In genomic region chr1:164559546-164560228, GRCm38 (mm10) we compare ENCODE assay signal across 21 mouse cellular contexts.
DNase-seq lines count a peak whose midpoint lies in the region; ATAC-seq lines count a peak whose summit lies in the region.
"Had no signal": no experiment of that assay in that cellular context is flagged by ENCODE, and none has a peak within 500 bp of the region (broad histone marks: within the 10 kb centered on the region; RNA-seq: fewer than 3 reads in every experiment).

No protein-coding gene starts in this region.

- peak; percentile 31 to 51 for DNase-seq in adrenal gland, adult (ENCODE audit: inconsistent age in 2 of 2, low spot score in 1 of 2)
- no peak for DNase-seq in adrenal gland, adult 8-10 months
- peak; percentile 34 for DNase-seq in adrenal gland, postnatal 14 days
- no peak for DNase-seq in adrenal gland, postnatal 25 days
- peak; percentile 39 to 43 for DNase-seq in adrenal gland, postnatal 36 days
- DNase-seq: cerebellum, adult 18-20 months; cerebellum, adult 9-10 months; cerebellum, postnatal 14 days; forebrain, postnatal 0 days; gastrocnemius, adult 2 months; gastrocnemius, postnatal 14 days; heart, adult 18-20 months; heart, postnatal 10 days; heart, postnatal 36 days; kidney, adult 18-20 months had no signal

- no peak for ATAC-seq in CD4-positive, CD25-positive, alpha-beta regulatory T cell, adult 4 months
- ATAC-seq: forebrain, embryonic 14.5 days; forebrain, postnatal 0 days; hindbrain, postnatal 0 days; inflammation-experienced regulatory T-cells, adult 6 months; intestine, embryonic 16.5 days; Patski had no signal

Comparison
In these comparisons a context has a peak if more than half of its experiments do, and no peak if none do; other contexts are left out.
1. DNase-seq: peak in adrenal gland, adult (2 of 2), adrenal gland, postnatal 14 days (single experiment) and adrenal gland, postnatal 36 days (2 of 2); none in adrenal gland, adult 8-10 months (single experiment) and adrenal gland, postnatal 25 days (single experiment).